Mouse (Mus musculus): ENCODE measurements around the gene 2310030G06Rik.

Gene 2310030G06Rik

DNA sequence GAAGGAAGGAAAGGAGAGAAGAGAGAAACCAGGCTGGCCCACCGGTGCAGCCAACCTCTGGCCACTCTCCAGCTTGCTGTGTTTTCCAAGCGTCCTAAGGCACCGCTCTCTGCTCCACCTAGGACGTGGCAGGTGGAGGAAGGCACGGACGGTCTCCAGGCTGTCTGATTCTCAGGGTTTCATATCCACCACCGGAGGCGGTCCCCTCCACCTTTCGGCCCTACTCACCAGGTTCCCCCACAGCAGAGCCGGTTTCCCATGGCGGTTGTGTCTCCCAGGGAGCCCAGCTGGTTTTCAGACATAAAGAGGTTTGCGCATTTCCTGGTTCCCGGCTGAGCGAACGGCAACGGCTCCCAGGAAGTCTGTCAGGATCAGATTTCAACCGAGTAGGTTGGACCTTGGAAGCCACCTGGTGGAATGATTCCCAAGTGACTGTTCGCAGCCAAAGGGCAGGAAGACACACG lies at the start of gene 2310030G06Rik:
2310030G06Rik (minus strand) TSS at position 323 of the 464 bp plus-strand sequence.
- in situ Hi-C loops (cut with MboI, MseI), result no loop called here

DNA sequence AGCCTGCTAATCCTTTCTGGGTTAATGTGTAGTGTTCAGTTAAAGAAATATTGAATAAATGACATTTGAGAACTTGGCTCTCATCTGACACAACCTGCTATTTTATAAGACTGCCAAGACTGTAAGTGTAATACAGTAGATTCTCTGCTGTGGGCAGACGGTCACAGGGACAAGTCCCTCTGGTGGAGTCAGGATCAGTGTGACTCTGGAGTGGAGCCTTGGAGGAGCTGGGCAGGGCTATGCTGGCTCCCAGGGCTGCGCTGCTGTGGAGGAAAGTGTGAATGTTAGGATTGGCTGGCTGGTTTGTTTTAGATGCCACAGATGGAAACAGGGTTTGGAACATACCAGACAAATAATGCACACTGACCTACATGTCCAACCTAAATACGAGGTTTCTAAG lies 48.9 kb upstream of the 2310030G06Rik start:
- in situ Hi-C loops (cut with MboI, MseI), result no loop called here

DNA sequence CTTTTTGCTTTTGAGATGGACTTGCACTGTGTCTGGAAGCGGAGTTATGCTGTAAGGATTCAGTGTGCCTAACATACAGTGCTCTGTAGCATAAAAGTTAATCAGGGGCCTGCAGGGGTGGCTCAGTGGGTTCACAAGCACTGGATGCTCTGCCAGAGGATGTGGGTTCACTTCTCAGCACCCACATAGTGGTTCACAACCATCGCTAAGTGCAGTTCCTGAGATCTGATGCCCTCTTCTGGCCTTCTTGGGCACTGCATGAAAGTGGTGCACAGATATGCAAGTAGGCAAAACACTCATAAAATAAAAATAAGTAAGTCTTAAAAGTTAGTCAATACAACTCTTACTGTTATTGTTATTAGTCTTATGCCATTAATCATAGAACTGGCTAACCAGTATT lies 35.8 kb upstream of the 2310030G06Rik start:
- in situ Hi-C loops (cut with MboI, MseI), result loop anchor here (10.0 kb wide), 1 partner anchor 777 kb away; no protein-coding TSS in a partner anchor

DNA sequence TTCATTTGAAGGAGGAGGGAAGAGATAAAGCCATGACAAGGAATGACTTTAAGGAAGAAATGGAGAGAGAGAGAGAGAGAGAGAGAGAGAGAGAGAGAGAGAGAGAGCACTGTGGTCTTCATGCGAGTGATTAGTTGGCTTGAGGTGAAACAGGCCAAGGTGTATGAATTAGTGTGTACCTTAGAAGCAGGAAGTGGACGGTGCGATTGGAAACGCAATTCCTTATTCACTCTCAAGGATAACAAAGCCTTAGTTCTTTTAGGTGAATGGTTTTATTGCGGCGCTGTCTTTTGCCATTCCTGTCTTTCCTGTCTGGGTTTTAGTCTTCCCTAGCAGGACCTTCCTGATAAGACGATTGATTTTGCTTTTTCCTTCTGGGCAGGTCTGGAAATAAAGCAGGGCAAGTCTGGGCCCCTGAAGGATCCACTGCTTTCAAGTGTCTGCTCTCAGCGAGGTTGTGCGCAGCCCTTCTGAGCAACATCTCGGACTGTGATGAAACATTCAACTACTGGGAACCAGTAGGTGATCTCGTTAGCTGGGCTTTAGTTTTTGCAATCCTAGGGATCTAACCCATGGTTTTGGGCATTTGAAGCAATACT lies 29.9 kb upstream of the 2310030G06Rik start:
- in situ Hi-C loops (cut with MboI, MseI), result no loop called here

DNA sequence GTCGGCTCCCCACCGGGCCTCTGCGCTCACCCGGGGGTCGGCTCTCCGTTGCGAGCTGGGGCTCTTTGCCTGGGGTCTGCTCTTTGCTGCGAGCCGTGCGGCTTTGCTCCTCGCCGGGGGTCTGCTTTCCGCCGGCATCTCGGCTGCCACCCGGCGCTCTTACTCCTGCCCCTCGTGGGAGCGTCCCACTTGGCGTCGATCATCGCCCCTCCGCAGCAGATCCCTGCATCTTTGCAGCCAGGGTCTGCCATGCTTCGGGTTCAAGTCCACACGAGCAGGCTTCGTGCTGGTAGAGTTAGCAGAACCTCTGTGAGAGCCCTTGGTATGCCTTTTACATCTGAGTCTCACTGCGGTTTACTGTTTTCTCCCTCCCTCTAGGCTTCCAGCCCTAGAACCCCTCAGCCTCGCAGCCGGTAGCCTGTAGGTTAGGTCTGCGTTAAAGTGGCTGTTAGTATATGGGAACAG lies 29.4 kb upstream of the 2310030G06Rik start:
- in situ Hi-C loops (cut with MboI, MseI), result no loop called here

DNA sequence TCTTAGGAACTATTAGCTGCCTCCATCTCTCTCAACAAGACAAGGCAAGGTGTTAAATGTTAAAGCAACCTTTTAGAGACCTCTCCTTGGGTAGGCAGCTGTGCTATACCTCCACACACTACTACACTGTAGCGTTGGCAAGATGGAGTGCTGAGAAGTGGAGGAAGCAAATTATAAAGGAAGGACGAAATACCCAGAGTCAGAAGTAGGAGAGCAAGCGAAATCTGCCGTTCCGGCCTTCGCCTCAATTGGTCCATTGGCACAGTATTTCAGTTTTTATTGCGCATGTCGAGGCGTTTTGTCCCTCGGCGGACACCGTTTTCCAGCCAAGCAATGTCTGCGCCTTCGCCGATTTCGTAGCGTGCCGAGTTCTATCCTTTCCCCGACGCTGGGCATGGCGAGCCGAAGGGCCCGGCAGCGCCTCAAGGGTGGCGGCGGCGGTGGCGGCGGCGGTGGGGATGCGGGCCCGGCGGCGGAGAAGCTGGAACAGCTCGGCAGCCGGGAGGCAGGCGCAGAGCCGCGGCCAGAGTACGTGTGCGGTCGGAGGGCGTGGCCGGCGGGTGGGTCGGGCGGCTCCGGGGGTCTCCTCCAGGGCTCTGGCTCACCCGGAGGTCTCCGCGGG lies 28.8 kb upstream of the 2310030G06Rik start, which contains the start of the genes Alg9 and 1110032A03Rik:
Alg9 (plus strand) TSS at position 29 of the 622 bp plus-strand sequence.
1110032A03Rik (minus strand) TSS at position 530 of the 622 bp plus-strand sequence.
- in situ Hi-C loops (cut with MboI, MseI), result no loop called here

DNA sequence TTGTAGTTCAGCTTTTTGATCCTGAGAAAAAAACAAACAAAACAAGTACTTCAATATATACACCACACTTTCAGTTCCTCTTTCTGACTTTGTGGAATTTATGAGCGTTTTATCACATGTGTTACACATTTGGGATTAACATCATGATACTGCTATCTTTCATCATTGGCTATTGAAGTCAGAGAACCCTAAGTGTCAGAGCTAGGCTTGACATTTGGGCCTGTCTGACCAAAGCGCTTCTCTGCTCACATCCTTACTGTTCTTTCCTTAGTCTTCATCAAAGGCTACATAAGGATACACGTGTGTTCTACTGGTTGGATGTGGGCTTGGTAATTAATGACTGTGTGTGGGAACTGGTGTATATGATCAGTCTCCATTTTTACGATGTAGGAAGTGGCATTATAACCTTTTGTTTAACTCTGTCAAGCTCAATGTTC lies 27.7 kb upstream of the 2310030G06Rik start:
- in situ Hi-C loops (cut with MboI, MseI), result no loop called here

DNA sequence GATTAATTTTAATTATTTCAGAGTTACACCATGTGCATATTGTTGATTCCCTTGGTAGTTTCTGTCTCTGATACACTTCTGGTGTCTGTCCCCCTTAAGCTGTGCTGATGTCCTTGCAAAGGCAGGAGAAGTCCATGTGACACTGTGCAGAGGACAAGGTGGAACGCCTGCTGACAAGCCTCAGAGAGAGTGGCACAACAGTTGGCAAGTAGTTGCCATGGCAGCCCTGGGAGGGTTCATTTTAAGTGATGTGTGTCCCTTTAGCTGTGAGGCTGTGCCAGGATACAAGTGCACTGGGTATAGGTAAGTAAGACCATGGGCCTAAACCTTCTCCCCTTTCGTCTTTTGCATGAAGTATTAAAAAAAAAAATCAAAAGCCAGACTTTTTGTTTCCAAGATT lies 23.7 kb upstream of the 2310030G06Rik start:
- in situ Hi-C loops (cut with MboI, MseI), result no loop called here

DNA sequence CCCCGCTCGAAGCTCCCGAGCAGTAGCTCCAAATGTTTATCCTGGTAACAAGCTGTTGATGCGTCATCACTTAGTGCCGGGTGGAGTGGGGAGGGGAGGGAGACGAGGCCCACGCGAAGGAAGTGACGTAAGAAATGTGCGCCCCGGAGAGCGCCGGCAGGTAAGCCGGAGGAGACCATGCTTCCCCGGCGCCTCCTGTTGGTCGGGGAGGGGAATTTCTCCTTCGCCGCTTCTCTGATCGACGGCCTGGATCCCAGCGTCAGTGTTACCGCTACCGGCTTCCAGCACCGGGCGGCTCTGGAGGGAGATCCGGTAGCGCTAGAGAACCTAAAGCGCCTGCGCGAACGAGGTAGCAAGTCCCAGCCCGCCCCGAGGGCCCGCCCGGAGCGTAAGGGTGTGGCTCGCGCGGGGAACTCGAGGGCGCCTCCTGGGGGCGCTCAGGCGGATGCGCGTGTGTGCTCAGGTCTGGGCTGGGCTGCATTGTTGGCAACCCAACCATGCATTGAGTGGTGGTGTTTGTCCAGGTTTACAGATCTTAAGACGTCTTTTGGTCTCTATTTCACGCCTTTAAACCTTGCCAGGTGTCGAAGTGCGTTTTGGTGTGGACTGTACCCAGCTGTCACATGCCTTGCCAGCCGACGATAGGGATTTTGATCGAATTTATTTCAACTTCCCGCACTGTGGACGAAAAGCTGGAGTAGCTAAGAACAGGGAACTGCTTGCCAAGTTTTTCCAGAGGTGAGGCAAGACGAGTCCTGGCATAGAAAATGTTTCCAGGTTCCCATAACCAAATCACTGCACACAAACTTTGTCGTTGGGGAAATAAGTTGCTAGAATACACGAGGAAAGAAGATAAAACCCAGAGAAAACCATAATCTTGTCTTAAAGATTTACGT lies 22.0 kb upstream of the 2310030G06Rik start, which contains the start of gene Fdxacb1:
Fdxacb1 (plus strand) TSS at position 130 of the 896 bp plus-strand sequence.
- in situ Hi-C loops (cut with MboI, MseI), result no loop called here

DNA sequence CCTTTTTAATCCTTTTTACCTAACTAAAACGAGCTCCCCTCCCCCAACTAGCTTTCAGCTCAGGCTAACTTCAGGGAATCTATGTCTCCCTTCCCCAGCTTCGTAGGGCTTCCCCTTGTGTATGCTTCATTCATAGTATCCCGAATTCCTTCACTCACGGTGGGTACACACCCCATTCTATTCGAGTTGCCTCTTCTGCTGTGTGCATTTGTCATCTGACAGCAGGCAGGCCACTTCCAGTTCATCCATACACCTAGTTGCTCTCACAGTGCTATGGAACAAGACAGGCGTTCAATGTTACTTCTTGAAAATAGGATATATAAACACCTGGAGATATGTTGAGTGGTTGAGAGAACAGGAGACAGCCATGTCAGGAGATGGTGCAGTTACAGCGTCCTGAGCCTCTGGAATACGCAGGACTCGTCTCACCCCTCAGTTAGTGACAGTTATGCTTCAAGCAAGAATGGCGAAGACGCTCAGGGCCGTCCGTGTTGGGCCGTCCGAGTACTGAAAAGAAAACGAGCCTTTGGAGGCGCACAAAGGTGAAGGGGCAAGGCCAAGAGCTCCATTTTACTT lies 21.3 kb upstream of the 2310030G06Rik start:
- in situ Hi-C loops (cut with MboI, MseI), result no loop called here

DNA sequence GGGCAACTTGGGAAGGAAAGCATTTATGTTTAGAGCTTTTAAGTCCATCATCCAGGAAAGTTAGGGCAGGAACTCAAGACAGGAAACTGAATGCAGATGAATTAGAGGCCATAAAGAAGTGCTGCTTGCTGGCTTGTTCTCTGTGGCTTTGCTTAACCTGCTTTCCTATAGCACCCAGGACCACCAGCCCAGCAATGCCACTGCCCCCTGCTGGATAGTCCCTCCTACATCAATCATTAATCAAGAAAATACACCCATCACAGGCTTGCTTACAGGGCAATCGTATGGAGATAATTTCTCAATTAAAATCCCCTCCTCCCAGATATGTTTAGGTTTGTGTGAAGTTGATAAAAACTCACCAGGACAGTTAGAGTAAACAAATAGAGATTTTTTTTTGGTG lies 17.0 kb upstream of the 2310030G06Rik start:
- in situ Hi-C loops (cut with MboI, MseI), result no loop called here

DNA sequence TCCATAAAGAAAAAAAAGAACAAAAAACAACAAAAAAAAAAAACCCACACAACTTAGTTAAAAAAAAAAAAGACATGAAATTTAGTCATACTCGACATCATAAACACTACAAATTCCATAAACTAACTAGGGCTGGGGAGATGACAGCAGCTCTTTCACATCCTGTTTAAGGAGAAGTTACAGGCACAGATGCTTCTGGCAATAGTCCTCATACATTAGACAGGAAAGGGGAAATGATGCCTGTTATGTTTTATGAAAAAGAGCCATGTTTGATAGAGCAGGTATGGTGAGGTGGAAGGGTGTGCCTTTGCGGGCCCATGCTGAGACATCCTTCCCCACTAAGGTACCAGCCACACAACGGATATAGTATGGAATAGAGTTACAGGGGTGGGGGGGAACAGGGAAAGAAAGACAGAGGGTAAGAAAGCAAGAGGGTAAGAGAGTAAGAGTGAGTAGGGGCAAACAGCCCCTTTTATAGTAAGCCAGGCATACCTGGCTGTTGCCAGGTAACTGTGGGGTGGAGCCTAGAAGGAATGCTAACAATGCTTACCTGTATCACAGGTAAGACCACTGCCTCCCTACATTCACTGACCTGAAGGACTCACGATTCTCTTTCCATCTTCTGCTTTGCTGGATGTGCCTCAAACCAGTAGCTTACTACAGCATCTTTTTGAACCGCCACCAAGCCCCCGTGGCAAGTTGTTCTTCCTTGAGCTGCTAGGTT lies 15.3 kb upstream of the 2310030G06Rik start:
- in situ Hi-C loops (cut with MboI, MseI), result no loop called here

DNA sequence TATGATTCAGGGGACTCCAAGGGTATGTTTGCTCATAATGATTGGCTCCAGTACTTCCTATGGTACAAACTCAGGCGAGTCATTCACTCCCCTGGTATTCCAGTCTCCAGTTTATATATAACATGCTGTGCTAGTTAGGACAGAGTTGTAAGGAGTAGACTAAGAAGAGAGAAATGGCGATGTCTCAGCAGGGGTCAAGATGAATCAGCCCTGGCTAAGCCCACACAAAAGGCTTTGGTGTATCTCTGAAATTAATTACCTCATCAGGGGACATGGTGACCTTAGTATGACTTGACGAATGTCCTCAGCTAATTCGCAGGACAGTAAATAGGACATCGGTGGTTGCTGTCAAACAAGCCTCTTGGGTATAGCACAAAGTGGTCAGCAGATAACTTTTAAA lies 10.4 kb upstream of the 2310030G06Rik start:
- in situ Hi-C loops (cut with MboI, MseI), result no loop called here

DNA sequence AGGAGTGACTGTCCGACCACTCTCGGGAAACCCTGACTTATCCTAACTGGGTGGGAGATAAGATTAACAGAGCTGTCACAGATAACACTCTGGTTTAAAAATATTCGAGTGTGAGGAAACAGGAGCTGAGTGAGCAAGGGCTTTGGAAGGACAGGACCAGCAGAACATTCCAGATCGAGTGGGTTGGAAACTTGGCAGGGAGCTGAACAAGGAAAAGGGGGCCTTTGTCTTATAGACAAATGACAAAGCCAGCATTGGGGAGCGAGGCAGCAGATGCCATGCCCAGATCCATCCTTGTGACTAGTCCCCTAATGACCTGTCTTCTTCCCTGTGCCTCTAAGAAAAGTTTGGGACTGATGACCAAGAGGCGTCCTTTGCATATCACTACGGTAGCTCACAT lies 7.6 kb upstream of the 2310030G06Rik start:
- in situ Hi-C loops (cut with MboI, MseI), result no loop called here

DNA sequence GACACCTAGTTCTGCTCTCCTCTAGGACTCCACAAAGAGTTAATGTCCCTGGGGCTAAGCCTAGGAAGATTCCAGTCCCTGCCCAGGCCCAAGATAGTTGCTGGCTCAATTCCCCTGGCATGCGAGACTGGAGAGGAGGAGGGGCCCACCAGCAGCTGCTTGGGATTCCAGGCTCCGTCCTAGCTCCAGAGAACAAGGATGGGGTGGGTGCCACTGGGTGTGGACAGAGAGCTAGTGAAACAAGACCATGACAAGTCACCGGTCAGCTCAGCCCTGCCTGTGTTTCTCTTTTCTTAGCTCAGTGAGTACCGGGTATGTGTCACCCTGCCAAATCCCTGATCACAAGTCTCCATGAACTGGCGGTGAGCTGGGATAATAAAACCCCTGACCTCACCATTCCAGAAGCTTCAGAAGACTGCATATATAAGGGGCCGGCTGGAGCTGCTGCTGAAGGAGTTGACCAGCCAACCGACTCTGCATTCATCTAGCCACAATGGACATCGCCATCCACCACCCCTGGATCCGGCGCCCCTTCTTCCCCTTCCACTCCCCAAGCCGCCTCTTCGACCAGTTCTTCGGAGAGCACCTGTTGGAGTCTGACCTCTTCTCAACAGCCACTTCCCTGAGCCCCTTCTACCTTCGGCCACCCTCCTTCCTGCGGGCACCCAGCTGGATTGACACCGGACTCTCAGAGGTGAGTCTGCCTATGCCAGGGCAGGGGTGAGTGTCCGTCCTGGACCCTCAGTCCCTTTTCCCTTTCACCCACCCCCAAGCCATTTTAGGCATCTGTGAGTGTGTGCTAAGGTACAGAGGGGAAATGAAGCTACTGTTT lies 6.7 kb upstream of the 2310030G06Rik start:
- in situ Hi-C loops (cut with MboI, MseI), result no loop called here

DNA sequence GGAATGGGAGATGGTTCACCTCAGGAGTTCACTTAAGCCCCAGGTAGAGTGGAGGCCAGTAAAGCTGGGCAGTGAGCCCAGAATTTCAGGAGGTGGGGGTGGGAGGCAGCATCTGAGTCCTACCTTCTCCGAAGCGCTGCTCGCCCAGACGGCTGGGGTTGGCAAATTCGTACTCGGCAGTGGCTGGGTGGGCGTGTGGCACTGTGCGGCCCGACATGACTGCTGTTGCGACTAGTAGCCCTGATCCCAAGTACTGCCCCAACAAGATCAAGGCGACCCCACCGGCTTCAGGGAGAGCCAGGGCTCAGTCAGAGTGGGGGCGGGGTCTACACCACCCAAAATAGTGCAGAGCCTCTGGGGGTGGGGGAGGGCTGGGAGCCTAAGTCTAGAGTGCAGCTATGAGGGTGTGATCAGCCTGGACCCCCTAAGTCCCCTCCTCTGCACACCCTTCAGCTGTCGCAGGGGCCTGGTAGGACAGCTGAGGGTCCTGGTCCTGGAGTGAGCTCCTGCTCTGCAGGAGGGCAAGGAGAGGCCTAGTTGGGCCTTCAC lies 5.8 kb upstream of the 2310030G06Rik start, which contains the start of gene Hspb2:
Hspb2 (minus strand) TSS at position 301 of the 549 bp plus-strand sequence.
- in situ Hi-C loops (cut with MboI, MseI), result no loop called here

DNA sequence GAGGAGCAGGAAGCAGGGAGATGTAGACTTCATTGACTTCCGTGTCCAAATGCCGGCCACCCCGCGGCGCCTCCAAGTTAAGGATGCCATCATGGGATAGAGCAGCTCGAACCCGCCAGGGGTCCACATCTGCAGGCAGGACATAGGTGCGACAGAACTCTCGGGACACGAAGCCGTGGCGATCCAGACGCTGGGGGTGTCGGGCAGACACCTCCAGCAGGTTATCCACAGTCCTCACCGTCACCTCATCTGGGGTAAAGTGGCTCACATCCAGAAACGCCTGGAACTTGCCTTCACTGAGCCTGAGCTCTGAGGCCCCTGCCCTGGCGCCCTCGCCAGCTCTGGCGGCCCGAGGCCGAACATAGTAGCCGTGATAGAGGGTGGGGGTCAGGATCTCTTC lies 5.0 kb upstream of the 2310030G06Rik start, which contains the start of gene Cryab:
Cryab (plus strand) TSS at position 3 of the 400 bp plus-strand sequence.
- in situ Hi-C loops (cut with MboI, MseI), result no loop called here

DNA sequence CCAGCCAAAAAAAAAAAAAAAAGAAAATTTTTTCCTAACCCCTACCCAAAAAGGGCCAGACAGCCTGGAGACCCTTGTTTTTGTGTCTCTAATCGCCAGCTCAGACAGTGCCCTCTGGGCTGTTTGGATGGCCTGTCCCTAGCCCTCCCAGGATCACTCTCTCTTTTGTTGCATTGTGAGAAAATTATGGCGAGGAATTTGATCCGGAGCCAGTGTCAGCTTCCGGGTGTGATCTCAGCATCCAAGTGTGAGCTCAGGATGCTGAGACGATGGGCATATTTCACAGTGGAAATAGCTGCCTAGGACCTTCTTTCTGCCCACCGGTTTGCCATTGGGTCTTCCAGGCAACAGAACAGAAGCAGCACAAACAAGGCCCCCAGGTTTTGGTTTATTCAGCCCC lies 4.4 kb upstream of the 2310030G06Rik start:
- in situ Hi-C loops (cut with MboI, MseI), result no loop called here

DNA sequence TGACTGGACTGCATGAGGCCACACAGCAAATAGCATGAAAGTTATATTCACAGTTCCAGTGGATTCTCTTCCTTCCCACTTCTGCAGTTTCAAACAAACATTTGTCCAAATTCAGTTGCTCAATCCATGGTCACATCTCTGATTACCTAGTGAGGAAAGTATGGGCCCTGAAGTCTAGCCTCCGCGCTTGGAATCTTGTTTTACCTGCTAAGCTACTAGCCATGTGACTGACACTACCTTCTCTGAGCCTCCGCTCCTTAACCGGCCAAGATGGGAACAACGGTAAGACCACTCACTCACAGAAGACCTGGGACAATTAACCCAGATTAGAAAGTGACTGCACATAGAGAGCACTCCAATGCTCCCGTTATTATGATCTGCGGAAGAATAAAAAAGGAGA lies 530 bp downstream of the 2310030G06Rik start:
- in situ Hi-C loops (cut with MboI, MseI), result no loop called here
